Mouse (Mus musculus) erythroblast, embryonic 14.5 days (primary cell): ENCODE data around the gene Gm4952.

Experiments used
- GATA1 ChIP-seq: IDR thresholded peaks from 2 replicates; pipeline ENCODE4 v1.6.1; 2012; ENCODE audit warnings: low read length, inconsistent platforms, mixed read lengths
- TAL1 ChIP-seq: IDR thresholded peaks from 3 replicates; pipeline ENCODE4 v1.6.1; 2012; ENCODE audit warnings: low read length, inconsistent platforms, mixed read lengths

GRCm38 (mm10) chr19:12634963-12635362, 35.2 kb downstream of the Gm4952 start:
- TF ChIP-seq GATA1 (no peak), TAL1 (no peak)
